Mouse (Mus musculus): Measurements from ENCODE around the gene Bicd2. TPM values are rescaled to one million over a fixed set of nuclear protein-coding genes. Genes with fewer than 3 reads are reported as not detected.

Bicd2 gene
- polyA plus RNA-seq, 1 experiment from 2014 or later: 25.3 TPM

- Histone ChIP-seq H3K4me3 (ENCODE audit: low read length) (no peak overlapping the region), H3K4me2 (ENCODE audit: low read length) (no peak overlapping the region), H3K27me3 (replicated peaks; ENCODE audit: control insufficient read depth, insufficient read depth, low read length) (no peaks in the 10 kb centered on the region), H3K9ac (ENCODE audit: low read depth, low read length) (no peak overlapping the region), H3K9me3 (ENCODE audit: control insufficient read depth, low read length) (no peaks in the 10 kb centered on the region; the same call in 1 of the 2 replicates), H3K4me1 (ENCODE audit: control insufficient read depth, insufficient read depth, low read depth, low read length) (no peaks in the 10 kb centered on the region), H3K27ac (ENCODE audit: low read depth, low read length) (no peak overlapping the region), H3K36me3 (ENCODE audit: control insufficient read depth, insufficient read depth, low read length) (no peaks in the 10 kb centered on the region)
- 93% methylated on average over 4 of the region's 4 CpGs for WGBS
- ATAC-seq: no peak
Measured at GRCm38 (mm10) chr13:49308206-49308605, 33.2 kb upstream of the Bicd2 start.

GRCm38 (mm10) chr13:49308861-49309403 lies 32.5 kb upstream of the Bicd2 start:
- no peaks in the 10 kb centered on the region for H3K36me3 ChIP-seq (ENCODE audit: control insufficient read depth, insufficient read depth, low read length)
- no peak overlapping the region for H3K27ac ChIP-seq (ENCODE audit: low read depth, low read length)
- H3K4me3 ChIP-seq (ENCODE audit: low read length): no peak overlapping the region
- H3K27me3 ChIP-seq (replicated peaks; ENCODE audit: control insufficient read depth, insufficient read depth, low read length): no peaks in the 10 kb centered on the region
- 86% methylated on average over 16 of the region's 16 CpGs for WGBS
- no peaks in the 10 kb centered on the region for H3K4me1 ChIP-seq (ENCODE audit: control insufficient read depth, insufficient read depth, low read depth, low read length)
- no peak overlapping the region for H3K9ac ChIP-seq (ENCODE audit: low read depth, low read length)
- ATAC-seq: no peak
- no peaks in the 10 kb centered on the region; the same call in 1 of the 2 replicates for H3K9me3 ChIP-seq (ENCODE audit: control insufficient read depth, low read length)
- no peak overlapping the region for H3K4me2 ChIP-seq (ENCODE audit: low read length)

DNA sequence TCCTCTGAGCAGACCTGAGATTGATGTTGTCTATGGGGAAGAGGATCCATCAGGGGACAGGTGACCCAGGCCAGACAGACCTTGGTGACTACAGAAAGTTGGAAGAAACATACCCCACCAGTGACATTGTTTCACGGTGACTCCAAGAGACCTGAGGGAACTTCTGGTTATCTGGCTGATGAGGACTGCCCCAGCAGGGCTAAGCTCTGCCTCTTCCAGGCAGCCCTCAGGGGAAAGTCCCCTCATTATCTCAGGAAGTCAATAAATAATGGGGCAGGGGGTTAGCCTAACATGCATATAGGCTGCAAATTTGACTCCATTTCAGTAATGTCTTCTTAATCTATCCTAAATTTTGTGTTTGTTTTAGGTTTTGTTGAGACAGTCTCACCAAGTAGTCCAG lies 31.9 kb upstream of the Bicd2 start:
- Histone ChIP-seq H3K4me1 (ENCODE audit: control insufficient read depth, insufficient read depth, low read depth, low read length) (no peaks in the 10 kb centered on the region), H3K9me3 (ENCODE audit: control insufficient read depth, low read length) (no peaks in the 10 kb centered on the region; the same call in 1 of the 2 replicates), H3K4me3 (ENCODE audit: low read length) (no peak overlapping the region), H3K9ac (ENCODE audit: low read depth, low read length) (no peak overlapping the region), H3K4me2 (ENCODE audit: low read length) (no peak overlapping the region), H3K36me3 (ENCODE audit: control insufficient read depth, insufficient read depth, low read length) (no peaks in the 10 kb centered on the region), H3K27ac (ENCODE audit: low read depth, low read length) (no peak overlapping the region), H3K27me3 (replicated peaks; ENCODE audit: control insufficient read depth, insufficient read depth, low read length) (no peaks in the 10 kb centered on the region)
- WGBS: 91% methylated on average over 1 of the region's 1 CpGs
- no peak for ATAC-seq

DNA sequence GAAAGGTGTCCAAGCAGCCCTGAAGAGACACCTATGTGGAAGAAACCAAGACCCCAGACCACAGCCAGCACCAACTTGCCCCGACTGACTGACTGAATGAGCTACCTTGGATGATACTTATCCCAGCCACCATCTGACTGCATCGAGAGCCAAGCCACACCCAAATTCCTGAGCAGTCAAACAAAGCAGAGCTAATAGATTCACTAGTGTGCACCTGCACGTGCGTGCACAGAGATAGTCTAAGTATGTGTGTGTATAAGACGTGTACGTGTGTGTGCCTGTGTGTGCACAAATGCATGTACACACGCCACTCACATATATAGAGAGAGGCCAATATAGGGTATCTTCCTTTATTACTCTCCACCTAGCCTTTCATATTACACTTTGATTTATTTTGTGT lies 29.7 kb upstream of the Bicd2 start:
- no peak overlapping the region for H3K9ac ChIP-seq (ENCODE audit: low read depth, low read length)
- H3K4me2 ChIP-seq (ENCODE audit: low read length): no peak overlapping the region
- no peaks in the 10 kb centered on the region for H3K9me3 ChIP-seq (ENCODE audit: control insufficient read depth, low read length)
- no peak overlapping the region for H3K4me3 ChIP-seq (ENCODE audit: low read length)
- H3K36me3 ChIP-seq (ENCODE audit: control insufficient read depth, insufficient read depth, low read length): no peaks in the 10 kb centered on the region
- no peaks in the 10 kb centered on the region for H3K27me3 ChIP-seq (replicated peaks; ENCODE audit: control insufficient read depth, insufficient read depth, low read length)
- 89% methylated on average over 7 of the region's 7 CpGs for WGBS
- no peak for ATAC-seq
- H3K4me1 ChIP-seq (ENCODE audit: control insufficient read depth, insufficient read depth, low read depth, low read length): no peaks in the 10 kb centered on the region
- no peak overlapping the region for H3K27ac ChIP-seq (ENCODE audit: low read depth, low read length)

- WGBS: 27% methylated on average over 9 of the region's 9 CpGs
- peaks cover 6% of the 10 kb centered on the region for H3K4me1 ChIP-seq (ENCODE audit: control insufficient read depth, insufficient read depth, low read depth, low read length)
- H3K9ac ChIP-seq (ENCODE audit: low read depth, low read length): no peak overlapping the region
Measured at GRCm38 (mm10) chr13:49316386-49317162, 24.8 kb upstream of the Bicd2 start.

GRCm38 (mm10) chr13:49317508-49317907 lies 23.9 kb upstream of the Bicd2 start:
- H3K36me3 ChIP-seq (ENCODE audit: control insufficient read depth, insufficient read depth, low read length): no peaks in the 10 kb centered on the region
- H3K27me3 ChIP-seq (replicated peaks; ENCODE audit: control insufficient read depth, insufficient read depth, low read length): no peaks in the 10 kb centered on the region
- no peaks in the 10 kb centered on the region for H3K9me3 ChIP-seq (ENCODE audit: control insufficient read depth, low read length)
- WGBS: 65% methylated on average over 6 of the region's 6 CpGs
- H3K9ac ChIP-seq (ENCODE audit: low read depth, low read length): no peak overlapping the region
- H3K4me2 ChIP-seq (ENCODE audit: low read length): peak overlapping the region; percentile 11; the same call in 1 of the 2 replicates
- H3K4me3 ChIP-seq (ENCODE audit: low read length): no peak overlapping the region
- peaks cover 6% of the 10 kb centered on the region for H3K4me1 ChIP-seq (ENCODE audit: control insufficient read depth, insufficient read depth, low read depth, low read length)
- no peak for ATAC-seq
- H3K27ac ChIP-seq (ENCODE audit: low read depth, low read length): no peak overlapping the region

More at GRCm38 (mm10) chr13:49316386-49317162, 24.8 kb upstream of the Bicd2 start:
- no peak overlapping the region for H3K4me3 ChIP-seq (ENCODE audit: low read length)
- H3K36me3 ChIP-seq (ENCODE audit: control insufficient read depth, insufficient read depth, low read length): no peaks in the 10 kb centered on the region
- H3K4me2 ChIP-seq (ENCODE audit: low read length): peak overlapping the region; percentile 20; the same call in 1 of the 2 replicates
- ATAC-seq: no peak
- no peak overlapping the region for H3K27ac ChIP-seq (ENCODE audit: low read depth, low read length)
- no peaks in the 10 kb centered on the region for H3K9me3 ChIP-seq (ENCODE audit: control insufficient read depth, low read length)
- no peaks in the 10 kb centered on the region for H3K27me3 ChIP-seq (replicated peaks; ENCODE audit: control insufficient read depth, insufficient read depth, low read length)

DNA sequence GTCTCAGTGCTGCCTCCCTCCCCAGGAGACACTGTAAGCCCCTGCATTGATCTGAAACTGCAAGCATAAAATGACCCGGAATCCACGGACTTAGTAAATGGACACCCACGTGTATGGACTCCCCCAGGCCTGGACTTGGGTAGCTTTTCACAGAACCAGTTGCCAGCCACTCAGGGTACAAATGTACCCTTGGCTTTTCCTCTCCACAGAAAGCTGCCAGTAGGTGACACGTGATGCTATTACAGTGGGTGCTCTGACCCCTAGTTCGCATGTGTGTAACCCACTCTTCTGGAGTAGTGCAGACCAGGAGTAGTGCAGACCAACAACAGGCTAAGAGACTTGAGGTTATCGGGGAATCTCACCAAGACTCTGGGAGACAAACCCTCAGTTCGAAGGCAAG lies 23.5 kb upstream of the Bicd2 start:
- H3K9me3 ChIP-seq (ENCODE audit: control insufficient read depth, low read length): no peaks in the 10 kb centered on the region
- no peak overlapping the region for H3K9ac ChIP-seq (ENCODE audit: low read depth, low read length)
- ATAC-seq: no peak
- no peak overlapping the region for H3K27ac ChIP-seq (ENCODE audit: low read depth, low read length)
- no peaks in the 10 kb centered on the region for H3K36me3 ChIP-seq (ENCODE audit: control insufficient read depth, insufficient read depth, low read length)
- H3K4me3 ChIP-seq (ENCODE audit: low read length): no peak overlapping the region
- peaks cover 6% of the 10 kb centered on the region for H3K4me1 ChIP-seq (ENCODE audit: control insufficient read depth, insufficient read depth, low read depth, low read length)
- H3K27me3 ChIP-seq (replicated peaks; ENCODE audit: control insufficient read depth, insufficient read depth, low read length): no peaks in the 10 kb centered on the region
- WGBS: 83% methylated on average over 7 of the region's 7 CpGs
- peak overlapping the region; percentile 59; the same call in 1 of the 2 replicates for H3K4me2 ChIP-seq (ENCODE audit: low read length)

- no peaks in the 10 kb centered on the region for H3K36me3 ChIP-seq (ENCODE audit: control insufficient read depth, insufficient read depth, low read length)
- H3K9me3 ChIP-seq (ENCODE audit: control insufficient read depth, low read length): no peaks in the 10 kb centered on the region
- 1% methylated on average over 10 of the region's 10 CpGs for WGBS
- peaks cover 6% of the 10 kb centered on the region for H3K4me1 ChIP-seq (ENCODE audit: control insufficient read depth, insufficient read depth, low read depth, low read length)
- H3K27me3 ChIP-seq (replicated peaks; ENCODE audit: control insufficient read depth, insufficient read depth, low read length): no peaks in the 10 kb centered on the region
- H3K9ac ChIP-seq (ENCODE audit: low read depth, low read length): peak within 1 kb of the TSS; percentile 60
- ATAC-seq: peak; percentile 92
- H3K27ac ChIP-seq (ENCODE audit: low read depth, low read length): 0 out of 2 replicates have a peak within 1 kb of the TSS, but pooled peaks have one; percentile 7
- peak within 1 kb of the TSS; percentile 59 for H3K4me2 ChIP-seq (ENCODE audit: low read length)
- H3K4me3 ChIP-seq (ENCODE audit: low read length): peak within 1 kb of the TSS; percentile 39
Measured at GRCm38 (mm10) chr13:49320040-49320439, 21.3 kb upstream of the Bicd2 start, which contains the start of gene Fgd3. Fgd3 (minus strand) TSS chr13:49320311.

DNA sequence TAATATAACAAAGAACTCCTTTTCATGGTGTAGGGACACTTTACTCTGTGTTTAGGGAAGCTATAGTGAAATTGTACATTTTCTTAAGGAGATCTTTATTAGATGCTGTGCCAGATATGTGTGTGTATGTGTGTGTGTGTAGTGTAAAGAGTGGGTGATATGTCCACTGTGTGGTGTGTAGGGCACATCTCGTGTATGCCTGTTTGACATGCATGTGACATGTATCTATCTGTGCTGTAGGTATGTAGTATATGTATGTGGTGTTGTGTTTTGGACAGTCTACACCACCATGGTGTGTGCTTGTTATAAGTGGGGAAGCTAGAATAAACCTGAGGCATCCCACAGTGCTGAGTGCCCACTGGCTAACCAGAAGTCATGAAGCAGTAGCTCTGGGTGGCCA lies 20.9 kb upstream of the Bicd2 start:
- Histone ChIP-seq H3K4me3 (ENCODE audit: low read length) (peak overlapping the region; percentile 39), H3K4me2 (ENCODE audit: low read length) (peak overlapping the region; percentile 59), H3K27me3 (replicated peaks; ENCODE audit: control insufficient read depth, insufficient read depth, low read length) (no peaks in the 10 kb centered on the region), H3K27ac (ENCODE audit: low read depth, low read length) (no peak overlapping the region), H3K9ac (ENCODE audit: low read depth, low read length) (no peak overlapping the region), H3K4me1 (ENCODE audit: control insufficient read depth, insufficient read depth, low read depth, low read length) (peaks cover 6% of the 10 kb centered on the region), H3K36me3 (ENCODE audit: control insufficient read depth, insufficient read depth, low read length) (no peaks in the 10 kb centered on the region), H3K9me3 (ENCODE audit: control insufficient read depth, low read length) (no peaks in the 10 kb centered on the region)
- 48% methylated on average over 1 of the region's 1 CpGs for WGBS
- no peak; the same call in 1 of the 2 replicates for ATAC-seq

All from hindbrain, embryonic 16.5 days (tissue).